Mouse (Mus musculus) limb, embryonic 14.5 days (tissue): ENCODE measurements around the gene Cdk16. TPM values are rescaled to one million over a fixed set of nuclear protein-coding genes. Genes with fewer than 3 reads are reported as not detected.

Source experiments
- ATAC-seq: fragments of 200-750 bp; cut with Nextera tagmentation; 2 replicates; pipeline ENCODE4 v1.8.0; 2017; ENCODE audit warnings: low read depth, moderate number of reproducible peaks, moderate TSS enrichment; ENCODE audit not compliant: low FRiP score
- DNase-seq: peaks from one replicate; pipeline ENCODE4 v3.0.0-alpha.2; 2015; ENCODE audit warnings: low spot score
- H3K27ac ChIP-seq: fragments of 300-500 bp; sonication (generic); replicated peaks from 2 replicates; pipeline ENCODE4 v1.5.1; 2014; ENCODE audit warnings: low read depth, mild to moderate bottlenecking, low read length, moderate library complexity, mixed read lengths
- H3K27me3 ChIP-seq: fragments of 300-500 bp; sonication (generic); 2 replicates; pipeline ENCODE4 v1.6.1; 2014; ENCODE audit warnings: low read length, mixed read lengths; ENCODE audit not compliant: control insufficient read depth, insufficient read depth
- H3K36me3 ChIP-seq: fragments of 300-500 bp; sonication (generic); 2 replicates; pipeline ENCODE4 v1.6.1; 2014; ENCODE audit warnings: mild to moderate bottlenecking, low read length, moderate library complexity, mixed read lengths; ENCODE audit not compliant: control insufficient read depth, insufficient read depth
- H3K4me1 ChIP-seq: fragments of 300-500 bp; sonication (generic); 2 replicates; pipeline ENCODE4 v1.6.1; 2014; ENCODE audit warnings: antibody characterized with exemption, low read length, mixed read lengths; ENCODE audit not compliant: control insufficient read depth, insufficient read depth
- H3K4me2 ChIP-seq: fragments of 300-500 bp; sonication (generic); replicated peaks from 2 replicates; pipeline ENCODE4 v1.6.1; 2014; ENCODE audit warnings: low read depth, mild to moderate bottlenecking, low read length, moderate library complexity; ENCODE audit not compliant: severe bottlenecking
- H3K4me3 ChIP-seq: fragments of 300-500 bp; sonication (generic); replicated peaks from 2 replicates; pipeline ENCODE4 v1.5.1; 2014; ENCODE audit warnings: low read length
- H3K9ac ChIP-seq: fragments of 300-500 bp; sonication (generic); 2 replicates; pipeline ENCODE4 v1.6.1; 2014; ENCODE audit warnings: mild to moderate bottlenecking, low read depth, low read length, moderate library complexity; ENCODE audit not compliant: severe bottlenecking
- H3K9me3 ChIP-seq: fragments of 300-500 bp; sonication (generic); 2 replicates; pipeline ENCODE4 v1.6.1; 2016; ENCODE audit warnings: low read length; ENCODE audit not compliant: control insufficient read depth
- POLR2A ChIP-seq: fragments of 200-500 bp; IDR thresholded peaks from 2 replicates; pipeline ENCODE4 v1.8.0; 2012; ENCODE audit warnings: inconsistent platforms, mild to moderate bottlenecking, moderate library complexity, borderline replicate concordance; ENCODE audit not compliant: insufficient read depth, insufficient read length; ENCODE audit errors: extremely low read depth
- WGBS: fragments of 180-500 bp; shearing (Covaris S2); extraction: QIAGEN DNeasy Blood & Tissue Kit; methylation state at CpG from one replicate; pipeline ENCODE4 v1.1.7; 2014; 5-methylcytosine and 5-hydroxymethylcytosine counted together
- polyA plus RNA-seq, 2 experiments: library from polyadenylated mRNA; depleted of rRNA in 1 of 2; stranded (reverse) in 1 of 2; unstranded in 1 of 2; fragments of >200 nt; fragmentation: Nextera tagmentation in 1 of 2; extraction: Ambion mirVana in 1 of 2; gene quantifications; 2 replicates each; pipeline versions ENCODE4 v1.2.1 to v1.2.3; 2012 to 2014

Cdk16 gene
- polyA plus RNA-seq, 2 experiments: 102 to 256 TPM

GRCm38 (mm10) chrX:20658891-20659406 is 28.8 kb upstream of the Cdk16 start:
- DNase-seq: no peak
- H3K9me3 ChIP-seq: no peaks in the 10 kb centered on the region
- peak overlapping the region; percentile 48 for H3K4me3 ChIP-seq
- H3K27me3 ChIP-seq: no peaks in the 10 kb centered on the region
- no peaks in the 10 kb centered on the region for H3K36me3 ChIP-seq
- no peak for TF ChIP-seq POLR2A
- H3K9ac ChIP-seq: peak overlapping the region; percentile 60
- H3K4me1 ChIP-seq: no peaks in the 10 kb centered on the region
- peak overlapping the region; percentile 64 for H3K4me2 ChIP-seq
- ATAC-seq: no peak
- 0 out of 2 replicates have a peak overlapping the region, but pooled peaks have one; percentile 38 for H3K27ac ChIP-seq
- 20% methylated on average over 24 of the region's 24 CpGs for WGBS

- no peak overlapping the region for H3K4me3 ChIP-seq
- H3K4me2 ChIP-seq: no peak overlapping the region
- WGBS: 41% methylated on average over 5 of the region's 5 CpGs
- no peaks in the 10 kb centered on the region for H3K27me3 ChIP-seq
- no peaks in the 10 kb centered on the region for H3K9me3 ChIP-seq
- DNase-seq (no peak), ATAC-seq (no peak)
- peaks cover 2% of the 10 kb centered on the region for H3K4me1 ChIP-seq
- H3K36me3 ChIP-seq: peaks cover 4% of the 10 kb centered on the region; the same call in 1 of the 2 replicates
- no peak for TF ChIP-seq POLR2A
- H3K27ac ChIP-seq: no peak overlapping the region
- no peak overlapping the region for H3K9ac ChIP-seq
These were observed 25.4 kb upstream of the Cdk16 start for GRCm38 (mm10) chrX:20662317-20662715.

- H3K9ac ChIP-seq: peak overlapping the region; percentile 65
- H3K4me3 ChIP-seq: peak overlapping the region; percentile 55
- TF ChIP-seq POLR2A: peak; percentile 50; the same call in 1 of the 2 replicates
- peak overlapping the region; percentile 44 for H3K4me2 ChIP-seq
- ATAC-seq: peak; percentile 88
- no peaks in the 10 kb centered on the region for H3K9me3 ChIP-seq
- peaks cover 6% of the 10 kb centered on the region for H3K36me3 ChIP-seq
- 10% methylated on average over 24 of the region's 28 CpGs for WGBS
- peak overlapping the region; percentile 71; the same call in 1 of the 2 replicates for H3K27ac ChIP-seq
- peak; percentile 91 for DNase-seq
- peaks cover 2% of the 10 kb centered on the region for H3K4me1 ChIP-seq
- no peaks in the 10 kb centered on the region for H3K27me3 ChIP-seq
These were observed 24.9 kb upstream of the Cdk16 start for GRCm38 (mm10) chrX:20662716-20663443.

- Histone ChIP-seq H3K4me1 (peaks cover 2% of the 10 kb centered on the region), H3K9ac (peak overlapping the region; percentile 65)
- 15% methylated on average over 9 of the region's 9 CpGs for WGBS
These were observed 24.3 kb upstream of the Cdk16 start for GRCm38 (mm10) chrX:20663444-20663790.

GRCm38 (mm10) chrX:20688068-20688547 is 354 bp downstream of the Cdk16 start:
- Histone ChIP-seq H3K9ac (peak overlapping the region; percentile 78), H3K36me3 (no peaks in the 10 kb centered on the region), H3K4me3 (peak overlapping the region; percentile 58), H3K4me2 (peak overlapping the region; percentile 56), H3K9me3 (no peaks in the 10 kb centered on the region), H3K4me1 (no peaks in the 10 kb centered on the region), H3K27me3 (no peaks in the 10 kb centered on the region), H3K27ac (peak overlapping the region; percentile 91)
- 0 out of 2 replicates have a peak, but pooled peaks have one; percentile 60 for TF ChIP-seq POLR2A
- 26% methylated on average over 25 of the region's 33 CpGs for WGBS
- ATAC-seq: peak; percentile 89
- peak; percentile 74 for DNase-seq

More at GRCm38 (mm10) chrX:20663444-20663790, 24.3 kb upstream of the Cdk16 start:
- peak overlapping the region; percentile 44 for H3K4me2 ChIP-seq
- H3K9me3 ChIP-seq: no peaks in the 10 kb centered on the region
- DNase-seq (no peak), ATAC-seq (no peak)
- no peak overlapping the region for H3K27ac ChIP-seq
- H3K36me3 ChIP-seq: peaks cover 12% of the 10 kb centered on the region
- peak overlapping the region; percentile 55 for H3K4me3 ChIP-seq
- H3K27me3 ChIP-seq: no peaks in the 10 kb centered on the region
- no peak for TF ChIP-seq POLR2A
